ENCODE assay signal across 22 mouse cellular contexts in genomic region chrX:52181401-52181800, GRCm38 (mm10). TPM values are rescaled to one million over a fixed set of nuclear protein-coding genes. Genes with fewer than 3 reads are reported as not detected.
"Had no signal": no experiment of that assay in that cellular context is flagged by ENCODE, and none has a peak within 500 bp of the region (broad histone marks: within the 10 kb centered on the region; RNA-seq: fewer than 3 reads in every experiment).

No protein-coding gene starts in this region.

- H3K4me3 ChIP-seq: left cerebral cortex, adult 2 months; limb, embryonic 12.5 days; limb, embryonic 15.5 days; midbrain, embryonic 12.5 days; midbrain, embryonic 15.5 days; neural tube, embryonic 12.5 days; neural tube, embryonic 15.5 days; stomach, embryonic 15.5 days had no signal

- H3K4me1 ChIP-seq: limb, embryonic 12.5 days; limb, embryonic 15.5 days; midbrain, embryonic 15.5 days; neural tube, embryonic 12.5 days; neural tube, embryonic 15.5 days; stomach, embryonic 15.5 days had no signal

- H3K36me3 ChIP-seq: limb, embryonic 12.5 days; limb, embryonic 15.5 days; midbrain, embryonic 12.5 days; midbrain, embryonic 15.5 days; neural tube, embryonic 12.5 days; neural tube, embryonic 15.5 days; stomach, embryonic 15.5 days had no signal

- H3K9ac ChIP-seq: limb, embryonic 12.5 days; limb, embryonic 15.5 days; liver, embryonic 14.5 days; liver, postnatal 0 days; lung, embryonic 14.5 days; midbrain, embryonic 12.5 days; midbrain, embryonic 15.5 days; neural tube, embryonic 12.5 days; neural tube, embryonic 15.5 days; stomach, embryonic 15.5 days had no signal

- H3K27me3 ChIP-seq: limb, embryonic 15.5 days; midbrain, embryonic 15.5 days; neural tube, embryonic 12.5 days; neural tube, embryonic 15.5 days; stomach, embryonic 15.5 days had no signal

- H3K4me2 ChIP-seq: limb, embryonic 12.5 days; limb, embryonic 15.5 days; liver, embryonic 11.5 days; lung, embryonic 14.5 days; midbrain, embryonic 12.5 days; midbrain, embryonic 15.5 days; neural tube, embryonic 12.5 days; neural tube, embryonic 15.5 days; stomach, embryonic 15.5 days had no signal

- ATAC-seq: liver, postnatal 0 days; lung, postnatal 0 days; midbrain, embryonic 15.5 days had no signal

- DNase-seq: kidney, adult 11 months; kidney, adult 8-10 months; kidney, postnatal 25 days; left cerebral cortex, postnatal 4 days; liver, postnatal 0 days; lung, embryonic 14.5 days; right cerebral cortex, postnatal 14 days; spleen, adult 18-20 months; thymus, adult 18-20 months; thymus, postnatal 36 days had no signal

- H3K9me3 ChIP-seq: limb, embryonic 12.5 days; limb, embryonic 15.5 days; midbrain, embryonic 12.5 days; midbrain, embryonic 15.5 days; neural tube, embryonic 12.5 days; neural tube, embryonic 15.5 days; stomach, embryonic 15.5 days had no signal

- H3K27ac ChIP-seq: limb, embryonic 12.5 days; limb, embryonic 15.5 days; liver, embryonic 14.5 days; macrophage; midbrain, embryonic 12.5 days; midbrain, embryonic 15.5 days; neural tube, embryonic 12.5 days; neural tube, embryonic 15.5 days; stomach, embryonic 15.5 days had no signal

RNA-seq across cellular contexts. Expression of gene Gpc4, which starts 16.3 kb away (rescaled TPM):
- polyA plus RNA-seq: macrophage had no signal
